Mouse (Mus musculus) myocyte (in vitro differentiated cells): Measurements from ENCODE around the gene Slc25a38.

Experiments used
- CEBPB ChIP-seq: IDR thresholded peaks from 2 replicates; pipeline ENCODE4 v1.6.1; 2011; ENCODE audit warnings: mild to moderate bottlenecking, moderate library complexity; ENCODE audit not compliant: poor library complexity, insufficient read depth, severe bottlenecking
- MAX ChIP-seq: IDR thresholded peaks from one replicate; pipeline ENCODE4 v1.6.1; 2011; ENCODE audit warnings: low read depth, mild to moderate bottlenecking, control low read depth
- POLR2A ChIP-seq: IDR thresholded peaks from one replicate; pipeline ENCODE4 v1.6.1; 2011; ENCODE audit warnings: low read depth, mild to moderate bottlenecking, control low read depth, moderate library complexity; ENCODE audit not compliant: insufficient read length
- POLR2AphosphoS2 ChIP-seq: IDR thresholded peaks from one replicate; pipeline ENCODE4 v1.6.1; 2011; ENCODE audit warnings: low read depth, control low read depth; ENCODE audit not compliant: insufficient read length
- SRF ChIP-seq: IDR thresholded peaks from one replicate; pipeline ENCODE4 v1.6.1; 2011; ENCODE audit warnings: low read depth; ENCODE audit not compliant: control insufficient read depth, insufficient read length

GRCm38 (mm10) chr9:120074516-120074915 is 35.7 kb upstream of the Slc25a38 start:
- no peak for TF ChIP-seq POLR2AphosphoS2
- TF ChIP-seq SRF = no peak
- no peak for TF ChIP-seq POLR2A
- TF ChIP-seq CEBPB = no peak
- TF ChIP-seq MAX = no peak
